Mouse (Mus musculus) brain, embryonic 14.5 days (tissue): ENCODE data around the gene Fry.

ENCODE experiments used
- CTCF ChIP-seq: fragments of 200-500 bp; IDR thresholded peaks from 2 replicates; pipeline ENCODE4 v1.5.1; 2012; ENCODE audit warnings: inconsistent platforms, mild to moderate bottlenecking, moderate library complexity, borderline replicate concordance; ENCODE audit not compliant: insufficient read depth, insufficient read length; ENCODE audit errors: extremely low read depth
- POLR2A ChIP-seq: fragments of 200-500 bp; IDR thresholded peaks from 2 replicates; pipeline ENCODE4 v1.6.1; 2012; ENCODE audit warnings: mild to moderate bottlenecking, inconsistent platforms, borderline replicate concordance; ENCODE audit not compliant: poor library complexity, insufficient read depth, insufficient read length, severe bottlenecking; ENCODE audit errors: extremely low read depth

- no peak for TF ChIP-seq POLR2A
- TF ChIP-seq CTCF = no peak
These were observed 251.8 kb downstream of the Fry start for GRCm38 (mm10) chr5:150370291-150370690.
